Mouse (Mus musculus): Measurements from ENCODE around the gene Cers6. TPM values are rescaled to one million over a fixed set of nuclear protein-coding genes. Genes with fewer than 3 reads are reported as not detected.
A peak's percentile ranks its signal among the peaks of the same experiment; 100 is the strongest.

The Cers6 gene
- polyA plus RNA-seq (2012; rRNA removed) = 3.5 and 5.8 TPM in 2 replicates

DNA sequence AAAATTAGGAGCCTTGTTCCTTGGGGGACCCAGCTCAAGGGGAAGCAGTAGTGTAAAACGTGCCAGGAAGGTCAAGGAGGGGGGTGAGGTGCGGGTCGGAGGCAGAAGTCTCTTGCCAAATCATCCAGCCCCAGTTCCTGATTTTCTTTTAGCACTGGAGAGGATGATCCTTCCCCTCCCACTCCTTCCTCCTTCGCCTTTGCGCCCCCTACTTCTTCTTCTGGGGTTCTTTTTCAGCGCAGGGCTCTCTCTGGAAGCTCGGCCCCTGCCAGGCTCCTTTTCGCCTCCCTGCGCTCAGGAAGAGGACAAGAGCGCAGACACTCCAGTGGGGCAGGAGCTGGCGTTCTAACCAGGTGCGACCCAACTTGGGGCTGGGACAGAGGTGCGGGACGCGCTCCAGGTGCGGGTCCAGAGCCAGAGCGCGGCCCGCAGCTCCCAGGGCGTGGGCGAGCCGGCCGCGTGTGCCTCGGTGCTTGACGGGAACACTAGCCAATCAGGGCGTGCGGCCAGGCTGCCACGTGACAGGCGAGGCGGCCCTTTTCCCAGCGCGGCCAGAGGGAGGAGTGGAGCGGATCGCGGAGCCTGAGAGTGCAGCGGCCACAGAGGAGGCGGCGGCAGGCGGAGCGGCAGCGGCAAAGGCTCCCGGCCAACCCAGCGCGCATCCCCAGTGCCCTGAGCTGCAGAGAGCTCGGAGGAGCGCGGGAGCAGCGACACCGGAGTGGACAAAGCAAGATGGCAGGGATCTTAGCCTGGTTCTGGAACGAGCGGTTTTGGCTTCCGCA, at the start of gene Cers6:
Gene Cers6 (plus strand): TSS at position 538 of the 782 bp plus-strand sequence.
- no peaks in the 10 kb centered on the region for H3K36me3 ChIP-seq (ENCODE audit: control insufficient read depth, insufficient read depth, low read length)
- TF ChIP-seq CTCF (IDR thresholded peaks at IDR 0.05; ENCODE audit: extremely low read depth, insufficient read depth, insufficient read length, insufficient replicate concordance) (no peak), POLR2A (IDR thresholded peaks at IDR 0.05; ENCODE audit: low read depth, low read length) (no peak)
- H3K27ac ChIP-seq (ENCODE audit: insufficient read depth, low read length) = no peak within 1 kb of the TSS
- WGBS = under 1% methylated on average over 53 of the region's 53 CpGs
- peaks cover 5% of the 10 kb centered on the region; the same call in 1 of the 2 replicates for H3K4me1 ChIP-seq (ENCODE audit: control insufficient read depth, insufficient read depth, insufficient read length)
- peak in 1 of 2 experiments; percentile 84 for DNase-seq (ENCODE audit: low read depth in 1 of 2, low spot score in 2 of 2)
- H3K4me3 ChIP-seq (ENCODE audit: extremely low read depth, insufficient read depth, insufficient read length) = peak within 1 kb of the TSS; percentile 67
- no peaks in the 10 kb centered on the region for H3K27me3 ChIP-seq (ENCODE audit: control insufficient read depth, insufficient read depth, low read length)

DNA sequence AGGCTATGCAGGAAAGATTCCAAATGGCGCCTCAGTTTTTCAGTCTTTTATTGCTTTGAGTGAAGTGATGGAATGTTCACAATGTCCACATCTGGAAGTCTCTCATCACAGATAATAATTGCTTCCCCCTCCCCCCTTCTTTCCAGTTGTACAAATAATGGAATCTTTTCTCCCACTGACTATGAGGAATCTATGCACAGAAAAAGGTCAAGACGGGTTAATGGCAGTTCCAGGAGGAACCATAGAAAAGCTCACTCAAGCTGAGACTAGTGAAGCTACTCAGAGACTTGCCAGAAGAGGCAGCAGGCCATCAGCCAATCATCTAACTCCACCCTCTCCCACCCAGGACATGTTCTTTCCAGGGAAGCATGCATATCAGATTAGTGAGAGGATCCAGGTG, 46.8 kb upstream of the Cers6 start:
- DNase-seq (ENCODE audit: low read depth in 1 of 2, low spot score in 2 of 2) = no peak
- TF ChIP-seq CTCF (IDR thresholded peaks at IDR 0.05; ENCODE audit: extremely low read depth, insufficient read depth, insufficient read length, insufficient replicate concordance) (no peak), POLR2A (IDR thresholded peaks at IDR 0.05; ENCODE audit: low read depth, low read length) (no peak)
- Histone ChIP-seq H3K27ac (ENCODE audit: insufficient read depth, low read length) (no peak overlapping the region), H3K36me3 (ENCODE audit: control insufficient read depth, insufficient read depth, low read length) (no peaks in the 10 kb centered on the region), H3K4me1 (ENCODE audit: control insufficient read depth, insufficient read depth, insufficient read length) (no peaks in the 10 kb centered on the region), H3K27me3 (ENCODE audit: control insufficient read depth, insufficient read depth, low read length) (no peaks in the 10 kb centered on the region), H3K4me3 (ENCODE audit: extremely low read depth, insufficient read depth, insufficient read length) (no peak overlapping the region)
- WGBS = 91% methylated on average over 2 of the region's 2 CpGs

DNA sequence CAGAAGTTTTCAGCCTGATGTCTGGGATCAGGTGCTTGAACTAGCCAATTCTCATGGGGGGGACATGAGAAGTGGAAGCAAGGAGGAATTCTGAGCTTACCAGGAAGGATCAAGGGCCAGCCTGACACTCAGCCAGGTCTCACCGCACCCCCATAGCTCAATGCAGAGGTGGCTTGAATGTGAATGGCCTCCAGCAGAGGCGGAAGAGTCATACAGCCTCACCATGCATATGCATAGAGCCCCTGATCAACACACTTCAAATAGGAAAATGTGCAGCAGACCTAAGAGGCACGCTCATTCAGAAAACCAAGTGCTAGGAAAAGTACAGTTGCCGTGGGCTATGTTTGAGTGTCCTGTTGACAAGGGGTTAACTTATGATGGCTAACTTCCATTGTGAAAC, 42.2 kb upstream of the Cers6 start:
- no peak for TF ChIP-seq CTCF (IDR thresholded peaks at IDR 0.05; ENCODE audit: extremely low read depth, insufficient read depth, insufficient read length, insufficient replicate concordance)
- TF ChIP-seq POLR2A (IDR thresholded peaks at IDR 0.05; ENCODE audit: low read depth, low read length) = no peak
- 94% methylated on average over 4 of the region's 4 CpGs for WGBS

DNA sequence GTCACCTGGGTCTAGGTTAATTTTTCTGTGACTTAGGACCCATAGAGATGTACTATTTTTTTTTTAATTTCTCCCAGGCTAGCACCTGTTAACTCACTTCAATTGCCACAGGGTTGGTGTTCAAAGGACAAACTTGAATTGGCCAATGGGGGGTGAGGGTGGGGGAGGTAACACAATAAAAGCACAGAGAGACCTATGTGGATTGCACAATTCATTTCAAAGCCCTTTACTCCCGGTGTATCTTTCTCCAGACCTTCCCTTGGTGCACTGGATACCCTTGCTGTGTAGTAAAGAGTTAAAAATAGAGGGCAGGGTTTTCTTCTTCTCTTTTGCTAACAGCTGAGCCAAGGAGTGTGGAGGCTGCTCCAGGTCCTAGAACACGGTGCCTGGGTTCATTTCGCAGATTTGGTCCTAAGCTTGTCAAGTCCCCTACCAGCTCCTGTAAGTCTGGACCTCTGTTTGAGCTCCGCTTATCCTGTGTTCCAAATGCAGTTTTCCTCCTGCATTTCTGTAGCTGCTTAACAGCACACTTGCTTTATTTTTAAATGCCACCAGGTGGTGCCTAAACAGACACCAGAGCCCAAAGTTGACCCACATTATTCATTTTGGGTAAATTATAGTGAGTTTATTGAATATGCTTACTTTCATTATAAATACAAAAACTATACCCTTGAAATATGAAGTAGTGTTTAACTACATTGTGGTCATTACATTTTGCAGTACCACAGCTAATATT, 38.9 kb upstream of the Cers6 start:
- Histone ChIP-seq H3K27me3 (ENCODE audit: control insufficient read depth, insufficient read depth, low read length) (no peaks in the 10 kb centered on the region), H3K27ac (ENCODE audit: insufficient read depth, low read length) (no peak overlapping the region), H3K36me3 (ENCODE audit: control insufficient read depth, insufficient read depth, low read length) (no peaks in the 10 kb centered on the region), H3K4me3 (ENCODE audit: extremely low read depth, insufficient read depth, insufficient read length) (no peak overlapping the region), H3K4me1 (ENCODE audit: control insufficient read depth, insufficient read depth, insufficient read length) (no peaks in the 10 kb centered on the region; the same call in 1 of the 2 replicates)
- WGBS = 65% methylated on average over 4 of the region's 4 CpGs
- TF ChIP-seq CTCF (IDR thresholded peaks at IDR 0.05; ENCODE audit: extremely low read depth, insufficient read depth, insufficient read length, insufficient replicate concordance) (no peak), POLR2A (IDR thresholded peaks at IDR 0.05; ENCODE audit: low read depth, low read length) (no peak)
- no peak for DNase-seq (ENCODE audit: low read depth in 1 of 2, low spot score in 2 of 2)

More for the DNA sequence above, 42.2 kb upstream of the Cers6 start:
- no peak overlapping the region for H3K27ac ChIP-seq (ENCODE audit: insufficient read depth, low read length)
- H3K27me3 ChIP-seq (ENCODE audit: control insufficient read depth, insufficient read depth, low read length) = no peaks in the 10 kb centered on the region
- no peak for DNase-seq (ENCODE audit: low read depth in 1 of 2, low spot score in 2 of 2)
- no peaks in the 10 kb centered on the region for H3K4me1 ChIP-seq (ENCODE audit: control insufficient read depth, insufficient read depth, insufficient read length)
- H3K36me3 ChIP-seq (ENCODE audit: control insufficient read depth, insufficient read depth, low read length) = no peaks in the 10 kb centered on the region
- no peak overlapping the region for H3K4me3 ChIP-seq (ENCODE audit: extremely low read depth, insufficient read depth, insufficient read length)

DNA sequence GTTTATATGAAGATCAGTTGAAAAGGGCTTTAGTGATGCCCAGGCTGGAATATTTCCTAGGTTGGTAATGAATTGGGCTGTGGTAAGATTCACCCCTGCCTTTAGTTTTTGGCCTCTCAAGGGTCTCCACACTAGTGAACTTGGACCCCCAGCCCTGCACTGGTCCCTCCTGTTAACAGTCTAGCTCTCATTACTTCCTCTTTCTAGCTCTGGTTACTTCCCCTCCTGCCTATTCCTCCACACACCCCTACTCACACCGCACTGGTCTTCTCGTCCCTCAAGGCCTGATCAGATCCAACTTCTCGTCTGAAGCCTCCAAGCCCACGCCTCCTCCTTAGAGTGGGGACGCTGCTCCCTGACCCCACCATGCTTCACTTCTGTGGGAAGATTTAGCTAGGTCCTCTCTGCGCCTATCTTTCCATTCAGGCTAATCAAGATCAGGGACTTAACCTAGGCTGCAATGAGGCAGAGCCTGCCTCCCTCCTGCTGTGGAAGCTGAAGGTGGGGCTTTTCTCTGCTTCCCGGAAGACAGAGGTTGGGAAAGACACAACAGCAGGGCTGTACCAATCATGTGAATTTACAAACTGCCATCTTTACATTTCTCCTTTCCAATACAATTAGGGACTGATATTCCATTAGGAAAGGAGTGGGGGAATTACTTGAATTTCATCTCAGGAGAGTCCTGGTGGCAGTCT, 35.8 kb upstream of the Cers6 start:
- Histone ChIP-seq H3K4me3 (ENCODE audit: extremely low read depth, insufficient read depth, insufficient read length) (peak overlapping the region; percentile 1; the same call in 1 of the 2 replicates), H3K27me3 (ENCODE audit: control insufficient read depth, insufficient read depth, low read length) (no peaks in the 10 kb centered on the region), H3K36me3 (ENCODE audit: control insufficient read depth, insufficient read depth, low read length) (no peaks in the 10 kb centered on the region), H3K27ac (ENCODE audit: insufficient read depth, low read length) (no peak overlapping the region), H3K4me1 (ENCODE audit: control insufficient read depth, insufficient read depth, insufficient read length) (no peaks in the 10 kb centered on the region; the same call in 1 of the 2 replicates)
- DNase-seq (ENCODE audit: low read depth in 1 of 2, low spot score in 2 of 2) = peak; percentile 10 to 18
- WGBS = 25% methylated on average over 7 of the region's 7 CpGs
- no peak for TF ChIP-seq CTCF (IDR thresholded peaks at IDR 0.05; ENCODE audit: extremely low read depth, insufficient read depth, insufficient read length, insufficient replicate concordance)
- no peak for TF ChIP-seq POLR2A (IDR thresholded peaks at IDR 0.05; ENCODE audit: low read depth, low read length)

DNA sequence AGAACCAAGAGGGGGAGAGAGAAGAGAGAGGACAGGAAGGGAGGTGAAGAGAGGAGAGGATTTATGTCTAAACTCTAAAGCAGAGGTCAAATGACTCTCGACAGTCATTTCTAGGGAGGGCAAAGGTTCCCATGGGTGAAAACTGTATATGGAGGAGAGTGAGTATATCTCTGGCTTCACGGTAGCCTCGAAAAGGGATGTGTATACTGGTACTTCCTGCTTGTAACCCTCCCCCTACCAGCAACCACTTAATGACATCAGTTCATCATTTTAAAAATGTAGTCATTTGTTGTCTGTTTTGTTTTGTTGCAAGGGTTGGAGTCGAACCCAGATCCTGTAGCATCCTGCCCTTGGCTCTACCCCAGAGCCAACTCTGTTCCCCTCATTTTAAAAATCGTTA, 17.9 kb upstream of the Cers6 start:
- Histone ChIP-seq H3K36me3 (ENCODE audit: control insufficient read depth, insufficient read depth, low read length) (no peaks in the 10 kb centered on the region), H3K4me3 (ENCODE audit: extremely low read depth, insufficient read depth, insufficient read length) (no peak overlapping the region), H3K27ac (ENCODE audit: insufficient read depth, low read length) (no peak overlapping the region), H3K4me1 (ENCODE audit: control insufficient read depth, insufficient read depth, insufficient read length) (no peaks in the 10 kb centered on the region), H3K27me3 (ENCODE audit: control insufficient read depth, insufficient read depth, low read length) (no peaks in the 10 kb centered on the region)
- 80% methylated on average over 5 of the region's 5 CpGs for WGBS
- no peak for DNase-seq (ENCODE audit: low read depth in 1 of 2, low spot score in 2 of 2)
- TF ChIP-seq CTCF (IDR thresholded peaks at IDR 0.05; ENCODE audit: extremely low read depth, insufficient read depth, insufficient read length, insufficient replicate concordance) (no peak), POLR2A (IDR thresholded peaks at IDR 0.05; ENCODE audit: low read depth, low read length) (no peak)
